Mouse (Mus musculus): Measurements from ENCODE around the gene Adipoq.

DNA sequence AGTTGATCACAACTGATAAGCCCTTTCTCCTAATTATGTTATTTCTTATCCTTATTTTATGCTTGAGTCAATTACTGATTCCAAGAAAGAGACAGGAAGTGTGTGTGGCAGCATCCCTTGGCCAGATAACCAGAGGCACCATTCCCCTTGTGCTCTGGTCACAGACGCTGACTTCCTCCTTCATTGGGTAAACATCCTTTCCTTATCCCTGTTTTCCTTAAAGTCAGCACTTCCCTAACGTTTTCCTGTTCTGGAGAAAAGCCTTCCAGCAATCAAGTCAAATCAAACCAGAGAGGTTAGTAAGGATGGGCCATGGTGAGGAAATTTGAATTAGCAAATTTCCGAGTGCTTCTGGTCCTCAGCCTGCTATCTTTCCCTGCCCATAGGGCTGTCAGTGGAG lies 29.6 kb downstream of the Adipoq start:
- TF ChIP-seq CTCF (conservative IDR thresholded peaks at IDR 0.05; ENCODE audit: insufficient read depth, insufficient read length, low read depth, low read length) (no peak), POLR2A (IDR thresholded peaks at IDR 0.05; ENCODE audit: low read depth, low read length) (no peak)

All from kidney, adult 2 months (tissue).